Mouse (Mus musculus): ENCODE measurements around the gene Cntnap2.

The Cntnap2 gene

DNA sequence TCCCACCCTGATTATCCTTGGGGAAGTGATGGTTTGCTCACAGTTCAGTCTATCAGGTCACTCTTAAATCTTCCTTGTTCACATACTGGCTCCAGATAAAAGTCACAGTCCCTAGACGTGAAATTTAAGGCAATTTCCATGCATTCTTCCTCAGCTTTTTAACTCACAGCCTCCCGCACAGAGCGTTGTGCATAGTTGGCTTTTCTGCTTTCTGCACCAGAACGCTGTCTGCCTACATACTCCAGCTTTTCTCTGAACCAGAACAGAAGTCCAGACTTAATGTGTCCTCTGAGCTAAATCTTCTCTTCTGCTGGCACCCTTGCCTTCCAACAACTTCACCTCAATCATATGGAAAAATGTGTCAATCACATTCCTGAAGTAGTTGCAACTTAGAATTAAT, 1616.5 kb downstream of the Cntnap2 start:
- peak; percentile 37 for DNase-seq (ENCODE audit: low spot score in 2 of 2)

DNA sequence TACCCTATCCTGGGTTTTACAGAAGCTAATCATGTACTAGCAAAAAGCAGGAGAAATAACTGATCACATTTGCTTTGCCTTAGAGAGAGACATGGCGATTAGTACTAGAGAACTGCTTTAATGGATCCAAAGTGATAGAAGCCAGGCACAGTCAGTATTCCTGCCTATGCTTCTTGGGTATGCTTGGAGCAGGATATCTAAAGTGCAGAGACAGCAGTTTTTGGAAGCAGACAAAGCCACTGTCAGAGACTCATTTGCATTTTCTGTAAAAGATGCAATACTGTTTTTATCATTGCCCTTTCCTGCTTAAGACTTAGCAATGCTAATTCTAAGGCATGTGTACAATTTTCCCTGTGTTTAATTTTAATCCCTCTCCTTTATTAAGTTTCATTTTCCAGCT, 1637.0 kb downstream of the Cntnap2 start:
- no peak for DNase-seq (ENCODE audit: low spot score in 2 of 2)

DNA sequence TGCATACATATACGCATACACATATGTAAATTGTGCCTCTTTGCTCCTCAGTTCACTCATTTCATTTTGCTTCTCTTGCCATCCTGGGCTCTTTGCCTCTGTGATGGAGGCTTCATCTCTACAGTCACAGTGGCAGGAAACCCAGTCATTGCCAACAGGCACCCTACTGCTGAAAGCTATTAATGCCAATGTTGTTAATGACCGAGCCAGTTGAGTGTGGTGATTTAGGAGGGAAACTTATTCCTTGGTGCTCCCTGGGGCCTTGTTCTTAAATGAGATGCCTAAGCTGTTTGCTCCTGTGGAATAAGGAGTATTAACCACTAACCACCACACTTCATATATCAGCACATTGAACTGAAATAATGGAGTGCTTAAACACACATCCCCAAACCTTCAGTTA, 1640.2 kb downstream of the Cntnap2 start:
- DNase-seq (ENCODE audit: low spot score in 2 of 2) = no peak

DNA sequence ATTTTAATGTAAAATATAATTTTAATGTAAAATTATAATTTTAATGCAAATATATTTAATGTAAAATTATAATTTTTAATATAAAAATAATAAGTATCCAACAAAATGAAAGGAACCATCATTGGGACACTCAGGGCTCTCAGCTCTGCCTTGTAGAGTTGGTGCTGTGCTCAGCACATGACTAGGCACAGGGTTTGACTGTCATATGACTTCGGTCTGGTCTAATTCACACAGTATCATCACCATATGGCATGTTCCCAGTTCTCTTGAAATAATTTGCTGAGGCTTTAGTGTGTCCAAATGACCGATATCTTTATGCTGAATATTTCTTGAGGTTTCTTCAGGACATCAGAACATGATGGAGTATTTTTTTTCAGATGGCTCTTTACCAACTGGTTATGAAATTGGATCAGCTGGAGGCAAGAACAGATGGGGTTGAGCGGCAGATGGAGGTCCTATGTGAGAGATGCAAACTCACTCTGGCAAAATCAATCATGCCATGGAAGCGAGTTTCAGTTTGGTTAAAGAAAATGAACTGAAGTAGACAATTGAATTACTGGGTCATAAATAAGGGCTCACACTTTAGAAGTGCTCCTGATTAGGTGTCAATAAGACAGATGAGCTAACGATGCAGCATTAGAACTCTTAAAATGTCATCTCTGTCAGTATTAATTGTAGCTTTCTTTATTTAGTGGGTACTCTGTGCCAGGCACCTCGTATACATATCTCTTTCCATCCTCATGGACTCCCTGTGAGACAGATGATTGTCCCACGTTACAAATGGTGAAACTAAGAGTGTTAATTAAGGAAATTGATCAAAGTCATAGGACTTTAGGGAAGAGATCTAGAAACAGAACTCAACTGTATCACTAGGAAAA, 1645.4 kb downstream of the Cntnap2 start:
- peak; percentile 45 to 52 for DNase-seq (ENCODE audit: low spot score in 2 of 2)

DNA sequence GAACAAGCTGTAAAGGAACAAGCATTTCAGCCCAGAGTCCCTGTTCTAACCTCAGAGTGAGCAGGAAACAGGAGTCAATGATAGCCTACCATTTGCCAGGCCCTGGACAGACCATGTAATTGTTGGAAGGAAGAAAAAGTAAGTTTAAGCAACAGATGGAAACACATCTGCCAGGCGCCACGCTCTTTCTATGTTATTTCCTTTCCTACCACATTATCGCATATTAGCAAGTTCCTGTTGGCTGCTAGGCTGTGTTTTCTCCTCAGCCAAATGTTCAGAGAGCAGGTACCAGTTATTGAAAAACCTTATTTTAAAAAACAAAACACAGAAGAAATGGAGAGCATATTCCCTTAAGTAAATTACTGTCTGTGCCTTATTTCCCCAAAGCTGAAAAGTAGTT, 1646.8 kb downstream of the Cntnap2 start:
- DNase-seq (ENCODE audit: low spot score in 2 of 2) = peak; percentile 18 to 48

DNA sequence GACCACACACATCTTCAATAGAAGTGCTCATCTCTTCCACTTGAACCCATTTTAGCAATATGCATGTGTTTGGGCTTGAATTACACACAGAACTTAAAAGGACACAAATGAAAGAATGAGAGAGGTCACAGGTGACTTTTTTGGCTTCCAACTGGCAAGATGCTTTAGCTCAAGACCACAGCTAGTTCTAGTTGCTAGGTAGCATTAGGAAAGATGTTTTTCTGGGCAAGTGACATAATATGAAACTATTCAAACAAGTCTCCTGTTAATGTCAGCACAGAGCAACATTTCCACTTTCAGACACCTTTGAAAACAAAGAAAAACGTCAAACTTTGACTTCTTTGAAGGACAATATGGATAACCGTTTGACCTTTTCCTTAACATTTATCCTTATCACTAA, 1657.4 kb downstream of the Cntnap2 start:
- DNase-seq (ENCODE audit: low spot score in 2 of 2) = no peak

DNA sequence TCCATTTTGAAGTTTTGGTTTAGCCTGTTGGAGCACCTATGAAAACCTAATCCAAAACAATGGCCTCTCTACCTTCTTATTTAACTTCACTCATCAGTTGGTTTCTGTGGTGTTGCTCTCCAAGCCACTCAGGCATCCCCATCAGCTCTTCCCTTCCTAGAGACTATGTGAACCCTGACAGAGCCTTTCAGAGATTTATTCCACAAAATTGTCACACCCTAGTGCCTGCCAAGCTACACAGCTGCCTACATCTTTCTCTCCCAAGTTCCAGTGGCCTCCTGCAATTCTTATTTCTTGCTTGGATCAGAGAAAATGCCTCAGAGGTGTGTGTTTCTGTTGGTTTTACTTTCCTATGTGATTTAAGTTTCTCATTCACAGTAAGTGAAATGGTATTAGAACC, 1674.6 kb downstream of the Cntnap2 start:
- DNase-seq (ENCODE audit: low spot score in 2 of 2) = no peak

DNA sequence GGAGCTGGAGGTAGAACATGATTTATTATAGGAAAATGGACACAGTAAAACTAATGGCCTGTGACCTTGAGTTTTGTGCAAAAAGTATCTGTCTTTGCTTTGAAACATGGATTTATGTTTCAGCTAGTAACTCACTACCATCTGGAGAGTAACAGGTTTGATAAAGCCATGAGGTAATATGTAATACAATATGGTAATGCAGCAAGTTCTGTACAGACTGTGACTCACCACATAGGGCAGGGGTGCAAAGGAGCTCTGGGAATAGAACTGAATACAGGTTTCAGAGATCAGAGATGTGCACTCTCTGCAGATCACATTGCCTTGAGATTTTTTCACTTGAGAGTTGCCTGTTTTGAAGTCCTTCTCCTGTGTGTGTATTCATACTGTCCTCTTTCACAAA, 1689.3 kb downstream of the Cntnap2 start:
- no peak for DNase-seq (ENCODE audit: low spot score in 2 of 2)

DNA sequence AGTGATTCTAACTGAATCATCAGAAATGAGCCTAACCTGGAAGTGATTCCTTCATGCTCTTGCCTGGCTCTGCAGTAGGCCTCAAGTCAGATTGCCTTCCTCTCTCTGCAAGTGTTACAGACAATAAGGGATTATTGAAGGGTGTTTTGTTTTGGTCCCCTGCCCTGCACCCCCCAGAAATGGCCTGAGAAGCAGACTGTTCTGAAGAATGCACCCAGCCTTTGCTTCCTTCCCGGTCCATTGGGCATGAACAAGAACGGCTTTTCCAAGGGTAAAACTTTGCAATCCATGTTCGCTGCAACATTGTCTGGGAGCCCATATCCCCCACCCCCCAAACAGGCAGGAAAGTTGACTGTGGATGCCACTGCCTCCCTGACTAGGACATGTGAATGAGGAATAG, 1704.3 kb downstream of the Cntnap2 start:
- DNase-seq (ENCODE audit: low spot score in 2 of 2) = no peak

DNA sequence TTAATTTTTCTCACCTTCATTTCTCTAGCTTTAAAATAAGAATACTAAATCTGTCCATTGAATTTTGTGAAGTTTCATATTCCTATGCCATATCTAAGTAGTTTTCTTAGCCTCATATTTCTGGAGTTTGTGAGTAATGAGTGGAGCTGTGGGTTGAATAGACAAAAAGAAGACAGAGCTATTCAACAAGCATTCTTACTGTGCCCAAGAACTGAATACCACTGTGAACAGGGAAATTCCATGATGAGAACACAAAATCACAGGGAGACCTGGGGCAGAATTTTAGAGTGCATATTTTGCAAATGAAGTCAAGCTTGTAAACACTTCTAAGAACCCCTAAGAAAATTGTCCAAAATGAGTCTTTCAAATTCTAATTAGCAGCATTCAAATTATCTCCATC, 1715.4 kb downstream of the Cntnap2 start:
- DNase-seq (ENCODE audit: low spot score in 2 of 2) = no peak

DNA sequence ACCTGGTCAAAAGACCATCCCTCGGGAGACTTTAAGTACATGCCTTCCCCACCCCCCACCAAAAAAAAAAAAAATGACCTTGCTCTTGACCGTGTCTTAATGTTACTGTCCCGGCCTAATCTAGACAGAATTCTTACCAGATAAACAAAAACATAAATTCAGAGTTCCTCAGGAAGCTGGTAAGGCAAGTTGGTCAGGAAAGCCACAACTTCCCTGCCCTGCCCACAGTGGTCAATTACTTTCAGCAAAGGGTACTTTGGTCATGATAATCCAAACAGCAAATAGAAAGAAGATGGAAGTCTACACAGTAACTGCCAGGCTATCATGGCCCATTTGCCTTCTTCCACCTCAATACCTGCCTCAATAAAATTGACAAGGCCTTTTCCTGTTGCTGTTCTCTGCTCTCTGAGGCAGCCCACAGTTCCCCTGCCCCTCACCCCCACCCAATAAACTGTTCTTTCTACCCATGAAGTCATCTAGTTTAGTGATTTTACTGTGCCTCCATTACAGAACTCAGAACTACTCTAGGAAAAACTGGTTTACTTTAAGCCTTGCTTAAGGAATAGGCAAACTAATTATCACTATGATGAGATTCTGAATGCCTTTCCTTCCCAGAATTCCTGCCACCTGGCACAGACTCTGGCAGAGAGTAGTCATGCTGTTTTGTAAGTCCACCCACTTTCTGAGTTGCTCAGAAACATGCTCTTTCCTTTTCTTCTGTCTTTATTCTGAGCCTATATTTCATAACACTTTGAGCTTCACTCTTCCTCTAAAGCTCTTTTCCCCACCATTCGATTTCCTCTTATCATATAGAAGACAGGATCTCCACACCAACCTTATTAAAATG, 1743.3 kb downstream of the Cntnap2 start:
- peak; percentile 27 to 28 for DNase-seq (ENCODE audit: low spot score in 2 of 2)

DNA sequence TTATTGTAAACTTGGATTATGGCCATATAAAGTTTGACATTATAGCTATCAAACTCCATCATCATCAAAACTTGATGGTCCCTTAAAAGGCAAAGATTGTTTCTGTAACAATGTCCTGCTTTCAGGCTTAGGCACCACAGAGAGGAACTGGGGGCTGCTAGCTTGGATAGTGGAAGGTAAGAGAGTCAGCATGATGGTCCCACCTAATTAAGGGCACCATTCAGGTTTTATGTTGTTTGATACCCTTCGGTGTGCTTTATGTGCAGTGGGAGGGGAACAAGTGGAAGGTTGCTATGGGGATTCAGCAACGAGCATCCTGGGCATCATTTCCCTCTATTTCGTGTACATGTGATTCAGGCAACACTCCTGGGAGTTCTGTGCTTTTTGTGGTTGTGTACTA, 1797.5 kb downstream of the Cntnap2 start:
- no peak for DNase-seq (ENCODE audit: low spot score in 2 of 2)

DNA sequence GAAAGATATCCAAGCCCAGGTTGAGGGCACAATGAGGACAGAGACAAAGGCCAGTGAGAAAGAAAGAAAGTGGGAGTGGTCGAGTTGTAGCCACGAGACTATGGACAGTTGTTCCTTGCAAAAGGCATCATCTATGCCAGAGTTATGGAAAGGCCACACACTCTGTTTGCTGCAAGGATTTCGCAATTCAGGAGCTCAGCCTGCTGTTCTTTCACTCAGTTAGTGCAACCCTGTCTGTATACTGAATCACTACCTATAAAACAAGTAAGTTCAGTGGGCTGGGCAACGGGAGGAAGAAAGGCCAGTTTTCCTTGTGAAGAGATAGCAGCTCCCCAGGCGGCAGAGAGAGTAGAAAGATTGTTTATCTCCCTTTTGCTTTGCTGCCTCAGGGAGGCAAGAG, 1801.9 kb downstream of the Cntnap2 start:
- no peak for DNase-seq (ENCODE audit: low spot score in 2 of 2)

DNA sequence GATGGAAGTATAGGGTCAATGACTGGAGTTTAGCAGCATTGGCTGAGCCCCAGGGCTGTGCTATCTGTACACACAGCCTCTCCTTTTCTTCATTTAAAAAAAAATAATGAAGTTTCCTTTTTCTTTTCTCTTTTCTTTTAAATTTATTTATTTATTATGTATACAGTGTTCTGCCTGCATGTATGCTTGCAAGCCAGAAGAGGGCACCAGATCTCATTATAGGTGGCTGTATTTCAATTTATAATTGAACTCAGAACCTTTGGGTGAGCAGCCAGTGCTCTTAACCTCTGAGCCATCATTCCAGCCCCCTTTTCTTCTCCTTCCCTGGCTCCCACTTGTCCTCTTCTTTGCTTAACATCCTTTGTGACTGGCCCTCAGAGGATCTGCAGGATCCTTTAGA, 1807.2 kb downstream of the Cntnap2 start:
- DNase-seq (ENCODE audit: low spot score in 2 of 2) = no peak

DNA sequence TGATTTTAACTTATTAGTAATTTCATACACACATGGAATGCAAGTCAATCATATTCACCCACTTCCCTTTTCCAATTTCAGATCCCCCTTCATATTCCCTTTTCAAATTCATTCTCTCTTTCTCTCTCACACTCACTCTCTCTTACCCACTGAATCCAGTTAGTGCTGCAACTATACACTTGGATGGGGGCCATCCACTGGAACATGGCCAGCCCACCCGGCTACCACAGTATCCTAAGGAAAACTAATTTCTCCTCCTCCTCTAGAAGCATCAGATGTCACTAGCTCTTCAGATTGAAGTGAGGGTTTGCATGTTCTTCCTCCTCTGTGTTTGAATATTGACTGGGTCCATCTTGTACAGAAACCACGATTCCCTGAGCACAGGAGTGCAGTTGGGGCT, 1827.1 kb downstream of the Cntnap2 start:
- no peak for DNase-seq (ENCODE audit: low spot score in 2 of 2)

DNA sequence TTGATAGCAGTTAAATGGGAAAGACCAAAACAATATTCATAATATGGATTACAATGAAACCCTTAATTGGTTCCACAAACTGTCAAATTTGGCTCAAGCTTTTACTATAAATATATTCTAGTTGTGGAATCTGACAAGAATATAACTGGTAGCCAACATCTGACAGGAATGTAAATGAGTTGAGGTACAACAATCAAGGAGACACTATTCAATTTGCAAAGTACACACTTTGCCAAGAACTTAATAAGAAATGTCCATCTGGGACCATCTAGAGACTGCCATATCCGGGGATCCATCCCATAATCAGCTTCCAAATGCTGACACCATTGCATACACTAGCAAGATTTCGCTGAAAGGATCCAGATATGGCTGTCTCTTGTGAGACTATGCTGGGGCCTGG, 1850.0 kb downstream of the Cntnap2 start:
- DNase-seq (ENCODE audit: low spot score in 2 of 2) = no peak

DNA sequence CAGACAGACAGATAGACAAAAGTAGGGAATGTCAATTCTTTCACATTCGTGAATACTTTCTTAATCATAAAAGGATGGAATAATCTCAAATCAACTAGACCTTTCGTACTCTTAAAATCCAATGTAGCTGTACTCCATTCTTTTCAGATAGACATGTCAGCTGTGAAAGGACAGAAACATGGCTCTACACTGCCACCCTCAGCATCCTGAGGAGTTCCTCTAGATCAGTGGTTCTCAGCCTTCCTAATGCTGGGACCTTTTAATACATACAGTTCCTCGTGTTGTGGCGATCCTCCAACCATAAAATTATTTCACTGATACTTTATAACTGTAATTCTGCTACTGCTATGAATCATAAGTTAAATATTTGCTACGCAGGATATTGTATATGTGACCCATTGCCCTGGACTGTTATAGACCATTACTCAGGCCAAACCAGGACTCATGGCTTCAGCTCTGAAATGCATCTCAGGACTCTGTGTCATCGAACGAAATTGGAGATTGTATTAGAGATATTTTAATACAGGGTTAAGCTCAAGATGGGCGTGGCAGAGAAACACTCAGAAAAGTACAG, 1859.6 kb downstream of the Cntnap2 start:
- DNase-seq (ENCODE audit: low spot score in 2 of 2) = peak; percentile 3 to 10

DNA sequence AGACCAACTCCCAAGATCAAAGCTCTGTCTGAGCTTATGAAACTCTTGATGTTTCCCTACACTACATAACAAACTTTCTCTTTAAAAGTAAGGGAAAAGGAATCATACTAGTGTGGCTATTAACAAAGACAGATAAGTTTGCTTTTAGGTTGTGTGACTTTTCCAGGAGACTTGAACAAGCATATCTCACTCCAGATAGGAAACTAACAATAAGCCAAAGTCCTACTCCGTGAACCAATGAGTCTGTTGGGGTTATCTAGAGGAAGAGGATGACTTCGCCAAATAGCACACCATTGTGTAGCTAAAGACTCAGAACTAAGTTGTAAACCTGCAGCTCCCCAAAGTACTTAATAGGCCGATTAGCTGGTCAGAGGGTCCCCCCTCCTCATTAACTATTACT, 1860.8 kb downstream of the Cntnap2 start:
- DNase-seq (ENCODE audit: low spot score in 2 of 2) = no peak

DNA sequence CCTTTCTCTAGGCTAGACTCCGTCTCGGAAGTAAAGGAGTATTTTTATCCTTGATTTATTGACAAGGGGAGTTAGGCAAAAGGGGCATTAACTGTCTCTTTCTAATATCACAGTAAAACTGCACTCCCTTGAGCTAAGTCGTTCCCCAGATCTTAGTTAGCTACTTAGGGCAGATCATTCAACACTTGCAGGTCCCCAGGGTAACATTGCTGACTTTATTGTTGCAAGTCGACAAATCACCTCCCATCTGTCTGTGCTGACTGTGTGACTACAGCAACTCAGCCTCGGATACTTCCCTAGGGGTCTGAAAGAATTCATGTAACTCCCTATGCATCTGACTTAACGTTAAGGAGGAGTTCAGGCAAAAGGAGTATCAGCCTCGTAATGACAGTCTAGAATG, 1865.6 kb downstream of the Cntnap2 start:
- DNase-seq (ENCODE audit: low spot score in 2 of 2) = no peak

DNA sequence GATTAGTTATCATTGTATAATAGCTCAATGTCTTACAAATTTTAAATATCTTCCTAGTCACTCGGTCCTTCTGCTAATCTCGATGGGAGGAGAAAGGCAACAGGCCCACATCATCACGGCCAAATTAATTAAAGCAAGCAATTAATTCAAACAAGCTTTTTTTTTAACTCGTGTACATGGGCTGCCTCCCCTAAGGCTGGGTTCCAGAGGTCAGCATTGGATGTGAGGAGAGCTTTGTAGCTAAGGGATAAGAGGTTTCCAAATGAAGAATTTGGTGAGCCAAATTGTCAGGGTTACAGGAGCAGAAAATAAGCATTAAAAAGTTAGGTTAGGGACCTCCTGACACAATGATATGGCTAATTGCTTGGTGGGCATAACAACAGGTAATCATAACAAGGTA, 1886.5 kb downstream of the Cntnap2 start:
- DNase-seq (ENCODE audit: low spot score in 2 of 2) = no peak

DNA sequence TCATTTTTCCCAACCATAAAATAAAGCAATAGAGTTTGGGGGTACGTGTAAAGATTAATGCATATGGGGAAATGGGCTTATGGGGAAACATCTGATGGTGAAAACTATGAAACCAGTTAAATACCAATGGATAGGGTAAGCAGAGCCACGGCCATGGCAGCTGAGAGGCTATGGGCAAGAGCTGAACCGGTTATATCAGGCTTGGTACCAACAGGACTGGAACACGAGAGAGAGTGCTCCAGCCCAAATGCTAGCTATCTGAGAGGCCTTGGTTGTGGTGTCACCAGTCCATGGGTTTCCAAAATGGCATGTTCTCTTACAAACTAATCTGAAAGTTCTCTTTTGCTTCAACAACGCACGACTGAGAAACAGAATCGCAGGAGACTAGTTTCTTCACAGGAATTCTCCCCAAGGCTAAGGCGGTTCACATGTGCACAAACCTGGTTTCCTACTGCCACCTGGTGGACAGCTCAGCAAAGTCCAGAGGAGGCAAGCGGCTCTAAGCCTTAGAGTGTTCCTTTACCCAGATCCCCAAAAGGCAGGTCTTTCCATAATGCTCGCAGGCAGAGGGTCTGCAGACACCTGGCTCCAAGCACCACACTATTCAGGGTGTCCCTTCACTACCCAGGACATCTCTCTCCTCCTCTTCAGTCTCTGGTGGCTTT, 1902.0 kb downstream of the Cntnap2 start:
- DNase-seq (ENCODE audit: low spot score in 2 of 2) = peak; percentile 77 to 86

DNA sequence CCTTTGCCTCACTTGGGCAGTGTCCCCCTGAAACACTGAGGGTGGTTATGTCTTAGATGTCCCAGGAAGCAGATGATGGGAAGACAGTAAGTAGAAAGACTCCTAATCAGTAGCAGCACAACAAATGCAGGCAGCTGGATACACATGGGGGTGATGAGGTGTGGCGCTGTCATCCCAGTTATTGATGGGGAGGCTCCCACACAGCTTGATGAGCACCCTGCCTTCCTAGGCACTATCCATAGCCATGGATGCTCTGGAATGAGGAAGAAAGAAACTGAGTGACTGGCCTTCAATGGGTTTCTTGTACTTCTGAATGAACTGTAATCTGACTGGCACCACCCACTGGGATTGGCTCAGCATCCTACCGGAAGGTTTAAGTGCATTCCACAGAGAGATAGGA, 1904.1 kb downstream of the Cntnap2 start:
- DNase-seq (ENCODE audit: low spot score in 2 of 2) = no peak

All from right cerebral cortex, adult 2 months (tissue).